Mouse (Mus musculus): Measurements from ENCODE around the gene Nyap2.

DNA sequence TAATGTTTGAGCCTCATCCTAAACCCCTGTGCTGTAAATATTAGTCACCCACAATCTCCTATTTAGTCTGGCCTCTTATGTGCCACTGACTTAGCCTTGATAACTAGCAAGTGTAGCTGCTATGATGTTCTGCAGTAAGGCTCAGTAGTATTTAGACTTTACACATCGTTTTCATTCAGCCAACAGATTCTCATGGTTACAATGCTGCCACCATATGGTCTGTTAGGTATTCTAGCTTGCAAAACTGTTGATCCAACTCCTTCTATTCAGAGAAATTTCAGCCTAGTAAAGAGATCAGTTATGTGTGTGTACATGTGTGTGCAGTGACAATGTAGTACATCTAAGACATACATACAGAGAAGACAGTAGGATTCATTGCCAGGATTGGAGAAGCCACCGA lies 231.2 kb downstream of the Nyap2 start:
- TF ChIP-seq CTCF (IDR thresholded peaks at IDR 0.05; ENCODE audit: low read depth) = peak; percentile 7; the same call in 1 of the 2 replicates
- no peak for TF ChIP-seq EP300 (optimal IDR thresholded peaks at IDR 0.05)

Data from stomach, postnatal 0 days (tissue).